Mouse (Mus musculus) ES-Bruce4 (cell line): Measurements from ENCODE around the gene Tchh. TPM values are rescaled to one million over a fixed set of nuclear protein-coding genes. Genes with fewer than 3 reads are reported as not detected.

Source experiments
- H3K27ac ChIP-seq: 2 replicates; pipeline ENCODE4 v1.5.1; 2012; ENCODE audit warnings: low read length, inconsistent platforms; ENCODE audit not compliant: insufficient read depth
- H3K27me3 ChIP-seq: 2 replicates; pipeline ENCODE4 v1.6.1; 2012; ENCODE audit warnings: mild to moderate bottlenecking, low read length, inconsistent platforms; ENCODE audit not compliant: control insufficient read depth, poor library complexity, insufficient read depth, severe bottlenecking
- H3K36me3 ChIP-seq: 2 replicates; pipeline ENCODE4 v1.6.1; 2012; ENCODE audit warnings: inconsistent platforms, mild to moderate bottlenecking, low read length, moderate library complexity; ENCODE audit not compliant: control insufficient read depth, poor library complexity, insufficient read depth, severe bottlenecking
- H3K4me1 ChIP-seq: one replicate; pipeline ENCODE4 v1.8.1; 2011; ENCODE audit warnings: low read length; ENCODE audit not compliant: control insufficient read depth, insufficient read depth
- H3K4me3 ChIP-seq: 2 replicates; pipeline ENCODE4 v1.5.1; 2011; ENCODE audit warnings: low read depth, mild to moderate bottlenecking, low read length
- H3K9ac ChIP-seq: 2 replicates; pipeline ENCODE4 v1.6.1; 2012; ENCODE audit warnings: low read depth, mild to moderate bottlenecking, inconsistent platforms; ENCODE audit not compliant: poor library complexity, severe bottlenecking
- H3K9me3 ChIP-seq: replicated peaks from 2 replicates; pipeline ENCODE4 v1.6.1; 2012; ENCODE audit warnings: mild to moderate bottlenecking, low read length, inconsistent platforms; ENCODE audit not compliant: control insufficient read depth, poor library complexity, insufficient read depth, severe bottlenecking
- CTCF ChIP-seq: IDR thresholded peaks from one replicate; pipeline ENCODE4 v1.8.1; 2011; ENCODE audit warnings: low read depth, low read length
- EP300 ChIP-seq: IDR thresholded peaks from 2 replicates; pipeline ENCODE4 v1.6.1; 2011; ENCODE audit warnings: low read depth, low read length; ENCODE audit not compliant: insufficient read depth
- POLR2A ChIP-seq: IDR thresholded peaks from one replicate; pipeline ENCODE4 v1.8.1; 2011; ENCODE audit warnings: low read length; ENCODE audit not compliant: insufficient read depth
- polyA plus RNA-seq: library from polyadenylated mRNA; stranded (reverse); fragments of >200 nt; gene quantifications from 2 replicates; pipeline ENCODE4 v1.2.4, GENCODE M21; 2011; ENCODE audit warnings: low read depth; ENCODE audit not compliant: missing spikeins, insufficient read depth, insufficient read length

Tchh gene
- polyA plus RNA-seq, 1 experiment: 1.6 TPM

DNA sequence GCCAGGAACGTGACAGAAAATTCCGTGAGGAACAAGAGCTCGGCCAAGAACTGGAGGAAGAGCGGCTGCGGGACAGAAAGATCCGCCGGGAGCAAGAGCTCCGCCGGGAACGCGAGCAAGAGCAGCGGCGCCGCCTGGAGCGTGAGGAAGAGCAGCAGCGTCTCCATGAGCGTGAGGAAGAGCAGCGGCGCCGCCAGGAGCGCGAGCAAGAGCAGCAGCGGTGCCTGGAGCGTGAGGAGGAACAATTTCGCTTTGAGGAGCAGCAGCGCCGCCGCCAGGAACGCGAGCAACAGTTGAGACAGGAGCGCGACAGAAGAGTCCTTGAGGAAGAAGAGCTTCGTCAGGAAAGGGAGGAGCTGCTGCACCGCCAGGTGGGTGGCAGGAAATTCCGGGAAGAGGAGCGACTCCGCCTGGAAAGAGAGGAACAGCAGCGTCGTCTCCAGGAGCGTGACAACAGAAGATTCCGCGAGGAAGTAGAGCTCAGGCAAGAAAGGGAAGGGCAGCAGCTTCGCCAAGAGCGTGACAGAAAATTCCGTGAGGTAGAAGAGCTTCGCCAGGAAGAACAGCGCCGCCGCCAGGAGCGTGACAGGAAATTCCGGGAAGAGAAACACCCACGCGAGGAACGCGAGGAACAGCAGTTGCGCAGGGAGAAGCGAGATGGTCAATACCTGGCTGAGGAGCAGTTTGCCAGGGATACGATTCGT is 5.2 kb downstream of the Tchh start:
- peak overlapping the region; percentile 73 for H3K4me3 ChIP-seq
- H3K9me3 ChIP-seq: no peaks in the 10 kb centered on the region
- H3K36me3 ChIP-seq: no peaks in the 10 kb centered on the region
- H3K9ac ChIP-seq: peak overlapping the region; percentile 52
- peaks cover 5% of the 10 kb centered on the region; the same call in 1 of the 2 replicates for H3K27me3 ChIP-seq
- TF ChIP-seq CTCF (peak; percentile 55), EP300 (peak; percentile 15; the same call in 1 of the 2 replicates), POLR2A (no peak)
- H3K4me1 ChIP-seq: no peaks in the 10 kb centered on the region
- no peak overlapping the region for H3K27ac ChIP-seq

DNA sequence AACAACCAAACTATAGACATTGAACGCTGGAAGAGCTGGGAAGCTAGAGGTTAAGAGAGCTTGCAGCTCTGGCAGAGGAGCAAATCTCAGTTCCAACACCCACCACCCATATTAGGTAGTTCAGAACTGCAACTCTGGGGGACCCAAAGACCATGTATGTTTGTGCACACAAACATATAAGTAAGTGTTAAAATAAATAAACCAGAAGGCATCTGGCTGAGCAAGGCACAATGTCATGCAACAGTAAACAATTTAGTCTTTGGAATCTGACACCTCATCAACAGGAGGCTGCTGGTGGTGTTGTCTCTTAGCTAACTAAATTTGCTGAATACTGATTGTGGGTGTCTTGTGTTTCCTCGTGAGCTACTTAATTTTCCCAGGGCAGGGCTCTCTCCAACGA is 24.4 kb downstream of the Tchh start:
- H3K9me3 ChIP-seq: peaks cover 3% of the 10 kb centered on the region
- H3K27me3 ChIP-seq: no peaks in the 10 kb centered on the region
- no peaks in the 10 kb centered on the region for H3K36me3 ChIP-seq
- H3K4me3 ChIP-seq: no peak overlapping the region
- H3K9ac ChIP-seq: no peak overlapping the region
- no peak for TF ChIP-seq POLR2A
- no peak for TF ChIP-seq EP300
- TF ChIP-seq CTCF: no peak
- H3K4me1 ChIP-seq: no peaks in the 10 kb centered on the region
- H3K27ac ChIP-seq: no peak overlapping the region

DNA sequence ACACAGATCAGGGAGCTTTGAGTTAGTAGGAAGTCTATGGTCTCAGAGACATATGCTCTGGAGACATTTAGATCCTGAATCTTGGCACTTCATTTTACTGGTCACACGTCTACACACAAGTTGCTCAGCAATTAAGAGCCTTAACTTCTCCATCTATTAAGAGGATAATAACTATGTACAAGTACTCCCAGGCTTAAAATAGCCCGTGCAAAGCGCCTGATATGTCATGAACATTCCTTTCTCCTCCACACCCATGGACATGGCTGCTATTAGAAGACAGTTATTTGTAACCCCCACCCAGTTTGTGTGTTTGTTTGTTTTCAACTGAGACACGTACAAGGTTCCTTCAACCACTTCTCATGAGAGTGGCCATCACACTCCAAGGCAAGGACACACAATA is 25.0 kb downstream of the Tchh start:
- Histone ChIP-seq H3K36me3 (no peaks in the 10 kb centered on the region), H3K4me1 (no peaks in the 10 kb centered on the region), H3K27me3 (no peaks in the 10 kb centered on the region), H3K9me3 (peaks cover 3% of the 10 kb centered on the region), H3K4me3 (no peak overlapping the region), H3K27ac (no peak overlapping the region), H3K9ac (no peak overlapping the region)
- TF ChIP-seq POLR2A (no peak), EP300 (no peak), CTCF (no peak)

DNA sequence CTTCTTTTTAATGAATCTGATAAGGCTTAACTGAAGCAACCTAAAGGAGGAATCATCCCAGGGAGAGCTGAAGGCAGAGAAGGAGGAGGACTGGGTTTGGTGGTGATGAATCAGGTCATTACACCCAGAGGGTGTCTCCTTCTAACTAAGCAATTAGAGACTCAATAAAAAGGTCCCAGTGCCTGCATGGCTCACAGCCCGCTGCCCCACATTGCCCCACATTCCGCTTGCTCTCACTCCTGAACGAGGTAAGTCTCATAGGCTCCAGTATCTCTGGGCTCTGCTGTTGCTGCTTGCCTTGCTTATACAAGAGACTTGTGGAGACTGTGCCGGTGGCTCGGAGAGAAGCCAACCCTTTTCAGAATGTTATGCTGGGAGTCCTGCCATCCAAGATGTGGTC is 26.4 kb downstream of the Tchh start, which contains the start of gene Tchhl1:
Gene Tchhl1, plus strand, starts transcription at position 194 of the 400 bp plus-strand sequence.
- Histone ChIP-seq H3K9ac (no peak within 1 kb of the TSS), H3K36me3 (no peaks in the 10 kb centered on the region), H3K9me3 (no peaks in the 10 kb centered on the region), H3K4me3 (no peak within 1 kb of the TSS), H3K27me3 (no peaks in the 10 kb centered on the region), H3K4me1 (no peaks in the 10 kb centered on the region), H3K27ac (no peak within 1 kb of the TSS)
- TF ChIP-seq POLR2A (no peak), CTCF (no peak), EP300 (no peak)

DNA sequence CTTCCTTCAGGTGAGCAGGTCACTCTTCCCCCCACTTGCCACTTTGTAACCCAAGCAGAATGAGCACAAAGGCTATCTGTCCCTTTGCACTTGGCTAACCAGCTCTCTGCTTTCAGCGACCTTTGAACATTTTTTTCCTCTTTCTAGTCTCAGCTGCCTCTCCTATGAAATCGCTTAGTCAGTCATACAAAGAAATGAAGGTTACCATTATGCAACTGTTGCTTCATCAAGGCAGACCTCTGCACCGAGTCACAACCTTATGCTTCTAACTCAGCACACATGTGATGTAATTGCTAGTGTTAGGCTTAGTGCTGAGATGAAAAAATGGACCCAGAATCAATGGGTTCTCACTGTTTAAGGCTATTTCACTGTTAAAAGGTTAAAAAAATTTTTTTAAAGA is 27.5 kb downstream of the Tchh start:
- Histone ChIP-seq H3K4me3 (no peak overlapping the region), H3K27ac (no peak overlapping the region), H3K9me3 (no peaks in the 10 kb centered on the region), H3K9ac (no peak overlapping the region), H3K4me1 (no peaks in the 10 kb centered on the region), H3K27me3 (no peaks in the 10 kb centered on the region), H3K36me3 (no peaks in the 10 kb centered on the region)
- no peak for TF ChIP-seq CTCF
- TF ChIP-seq EP300: no peak
- no peak for TF ChIP-seq POLR2A

DNA sequence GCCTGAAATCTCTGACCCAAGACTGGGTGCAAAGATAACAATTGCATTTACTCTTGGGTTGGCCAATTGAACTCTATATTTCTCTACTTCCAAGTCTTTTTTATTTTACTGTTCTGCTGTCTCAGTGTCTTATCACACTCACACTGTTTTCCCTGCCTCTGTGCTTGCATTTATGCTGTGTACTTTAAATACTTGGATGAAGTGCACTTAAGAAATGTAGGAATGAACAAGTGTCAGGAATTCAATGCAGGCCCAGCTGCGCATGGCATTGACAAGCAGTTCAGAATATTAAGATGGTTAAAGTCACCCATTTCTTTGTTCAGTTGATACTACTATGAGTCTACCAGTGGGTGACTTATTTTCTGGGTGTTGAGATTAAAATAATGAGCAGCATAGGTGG is 37.9 kb downstream of the Tchh start:
- Histone ChIP-seq H3K4me3 (no peak overlapping the region), H3K9ac (no peak overlapping the region), H3K4me1 (no peaks in the 10 kb centered on the region), H3K36me3 (no peaks in the 10 kb centered on the region), H3K27ac (no peak overlapping the region), H3K27me3 (no peaks in the 10 kb centered on the region; the same call in 1 of the 2 replicates), H3K9me3 (no peaks in the 10 kb centered on the region)
- no peak for TF ChIP-seq POLR2A
- TF ChIP-seq EP300: no peak
- TF ChIP-seq CTCF: no peak
